Mouse (Mus musculus) left cerebral cortex, postnatal 4 days (tissue): Measurements from ENCODE around the gene Dcdc2a. TPM values are rescaled to one million over a fixed set of nuclear protein-coding genes. Genes with fewer than 3 reads are reported as not detected.

ENCODE experiments used
- DNase-seq: peaks from one replicate; pipeline ENCODE4 v3.0.0-alpha.2; 2022
- intact Hi-C: fragments of 180-260 bp; cut with DNase I; formaldehyde crosslinking; loops from one replicate; pipeline ENCODE4 v1.15.1; 2025
- total RNA-seq, 2 experiments: library from RNA; stranded (reverse); gene quantifications; 2 replicates each; pipeline ENCODE4 v1.2.3; 2021

Gene Dcdc2a
- total RNA-seq, 2 experiments from 2014 or later: 3.8 TPM

DNA sequence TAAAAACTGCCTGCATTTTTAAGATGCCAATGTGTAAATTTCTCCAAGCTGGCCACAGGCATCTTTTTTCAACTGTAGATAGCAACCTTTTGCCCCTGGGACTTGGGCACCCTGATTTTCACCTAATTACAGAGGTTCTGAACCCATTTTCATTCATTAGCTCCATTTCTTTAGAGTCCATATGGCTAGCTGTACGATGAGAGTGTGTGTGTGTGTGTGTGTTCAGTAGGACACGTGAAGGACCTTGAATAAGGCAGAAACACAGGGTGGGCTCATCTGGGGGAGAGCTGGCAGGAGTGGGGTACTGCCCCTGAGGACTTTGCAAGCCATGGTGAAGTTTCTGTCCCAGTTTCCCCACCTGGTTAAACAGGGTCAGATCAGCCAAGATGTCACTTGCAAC, 105.0 kb downstream of the Dcdc2a start:
- intact Hi-C loops: no loop called here
- no peak for DNase-seq

DNA sequence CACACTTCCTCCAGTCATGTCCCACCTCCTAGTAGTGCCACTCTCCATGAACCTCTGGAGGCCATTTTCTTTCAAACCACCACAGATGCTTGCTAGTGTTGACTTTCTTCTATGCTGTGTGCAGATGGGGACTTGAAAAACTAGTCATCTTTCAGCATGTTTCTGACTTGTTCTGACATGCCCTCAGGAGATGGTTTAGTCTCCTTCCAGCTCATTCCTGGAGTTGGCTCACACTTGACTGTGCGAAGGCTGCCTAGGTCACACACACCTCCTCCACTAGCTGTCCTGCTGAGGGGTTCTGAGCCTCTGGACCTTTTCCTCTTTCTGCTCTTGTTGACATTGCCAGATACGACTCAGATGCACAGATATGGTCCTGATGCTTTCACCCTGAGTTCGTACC, 106.8 kb downstream of the Dcdc2a start:
- no peak for DNase-seq
- intact Hi-C loops: no loop called here

DNA sequence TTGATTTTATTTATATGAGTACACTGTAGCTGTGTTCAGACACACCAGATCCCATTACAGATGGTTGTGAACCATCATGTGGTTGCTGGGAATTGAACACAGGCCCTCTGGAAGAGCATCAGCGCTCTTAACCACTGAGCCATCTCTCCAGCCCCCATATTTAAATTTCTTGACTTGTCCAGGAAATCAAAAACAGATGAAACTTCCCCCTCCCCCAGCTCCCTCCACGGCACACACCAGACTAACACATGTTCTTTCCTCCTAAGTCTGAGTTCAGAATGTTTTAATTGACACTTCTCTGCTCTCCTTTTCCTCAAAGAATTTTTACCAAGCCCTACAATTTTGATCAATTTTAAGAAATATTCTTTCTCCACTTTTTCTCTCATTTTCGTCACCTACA, 113.1 kb downstream of the Dcdc2a start:
- intact Hi-C loops: no loop called here
- DNase-seq: no peak

DNA sequence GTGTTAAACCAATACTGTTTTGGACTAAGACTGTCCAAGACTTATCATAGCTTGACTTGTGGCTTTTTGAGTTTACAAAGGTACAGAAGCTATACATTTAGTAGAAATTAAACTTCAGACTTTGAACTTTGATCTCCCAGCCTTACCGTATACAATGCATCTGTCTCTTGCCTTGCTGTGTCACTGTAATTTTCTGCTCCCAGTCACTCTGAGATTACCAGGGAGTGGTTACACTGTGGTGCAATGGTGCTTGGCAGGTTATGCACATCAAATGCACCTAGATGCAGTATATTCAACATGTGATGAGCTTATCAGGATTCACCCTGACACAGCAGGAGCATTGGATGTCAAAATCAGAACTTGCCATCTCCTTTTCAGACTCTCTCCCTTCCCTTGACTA, 122.0 kb downstream of the Dcdc2a start:
- intact Hi-C loops: no loop called here
- DNase-seq: no peak

DNA sequence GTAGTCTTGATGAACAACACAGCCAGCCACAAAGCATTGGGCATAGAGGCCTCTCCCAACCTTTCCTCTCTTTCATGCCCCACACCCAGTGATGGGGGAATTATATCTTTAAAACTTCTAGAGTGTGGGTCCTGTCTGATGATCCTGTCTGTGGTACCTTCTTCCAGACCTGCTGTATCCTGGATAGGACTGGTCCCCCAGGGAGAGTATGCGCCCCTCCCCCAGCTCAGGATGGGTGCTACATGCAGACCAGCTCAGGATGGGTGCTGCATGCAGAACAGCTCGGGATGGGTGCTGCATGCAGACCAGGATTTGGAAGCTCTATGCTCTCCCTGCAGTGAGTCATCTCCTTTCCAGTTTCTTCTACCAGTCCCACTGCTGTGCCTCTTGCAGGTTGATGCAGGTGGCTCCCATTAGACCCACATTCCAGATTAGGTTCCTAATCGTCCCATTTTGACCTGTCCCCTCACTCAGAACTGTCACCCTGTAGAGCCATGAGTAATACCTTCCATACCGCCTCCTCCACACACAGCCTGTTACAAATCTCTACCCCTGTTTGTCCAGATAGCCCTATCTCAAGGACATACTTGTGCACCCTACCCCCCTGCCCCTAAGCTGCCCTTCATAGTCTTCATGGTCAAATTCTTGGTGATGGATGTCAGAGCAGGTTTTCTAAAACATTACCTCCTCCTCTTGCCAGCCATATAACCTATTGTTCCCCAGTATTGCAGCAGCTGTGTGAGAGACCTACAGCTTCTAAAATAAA, 122.6 kb downstream of the Dcdc2a start:
- intact Hi-C loops: no loop called here
- DNase-seq: no peak

DNA sequence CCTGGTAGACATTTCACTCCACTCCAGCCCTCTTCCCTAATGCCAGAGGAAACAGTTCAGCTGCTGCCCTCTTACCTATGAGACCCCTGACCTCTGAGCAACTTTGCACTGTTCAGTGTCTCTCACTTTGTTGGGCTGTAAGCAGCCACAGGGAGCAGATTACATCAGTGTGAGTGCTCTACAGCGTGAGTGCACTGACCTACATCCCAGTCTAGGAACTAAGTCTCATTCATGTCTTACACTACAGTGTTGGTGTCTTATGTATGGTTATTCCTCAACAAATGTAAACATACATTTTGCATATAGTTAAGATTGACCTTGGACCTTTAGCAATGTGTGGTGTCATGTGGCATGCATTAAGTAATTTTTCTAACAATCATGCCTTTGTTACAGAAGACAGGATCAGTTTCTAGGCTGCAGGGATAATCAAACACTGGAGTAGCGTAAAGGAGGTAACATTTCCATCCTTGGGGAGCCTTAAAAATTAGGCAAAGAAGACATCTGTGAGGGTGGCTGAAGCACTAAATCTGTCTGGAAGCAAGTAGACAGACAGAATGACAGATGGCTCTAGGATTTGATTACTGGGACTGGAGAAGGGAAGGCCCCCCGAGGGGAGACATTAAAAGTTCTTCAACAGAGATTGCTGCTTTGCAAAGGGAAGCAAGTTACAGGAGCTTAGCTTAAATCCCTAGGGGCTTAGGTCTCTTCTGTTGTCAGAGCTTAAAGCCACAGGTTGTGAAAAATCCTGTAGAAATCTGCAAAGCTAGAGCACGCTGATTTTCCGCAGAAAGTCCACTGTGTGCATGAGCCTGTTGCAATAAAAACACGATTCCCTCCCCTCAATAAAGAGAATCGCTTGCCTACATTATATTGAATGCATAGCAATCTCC, 130.9 kb downstream of the Dcdc2a start:
- intact Hi-C loops: loop anchor here (10.0 kb wide), 1 partner anchor 748 kb away; no protein-coding TSS in a partner anchor
- no peak for DNase-seq

DNA sequence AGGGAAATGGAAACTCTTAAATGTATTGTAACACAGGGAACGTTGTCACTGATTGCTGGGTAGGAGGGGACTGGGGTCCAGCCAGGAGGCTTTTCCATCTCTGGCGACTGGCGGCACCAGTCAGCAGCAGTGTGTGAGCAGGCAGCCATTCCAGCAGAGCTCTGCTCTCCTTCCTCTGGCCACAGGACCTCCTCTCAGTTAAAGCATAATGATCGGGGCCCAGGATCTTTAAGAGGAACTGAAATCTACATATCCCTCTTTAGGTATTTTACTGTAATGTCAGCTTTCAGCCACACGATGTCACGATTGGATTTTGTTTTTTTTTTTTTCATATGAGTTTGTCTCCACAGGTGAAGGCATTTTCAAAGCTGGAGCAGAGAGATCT, 131.5 kb downstream of the Dcdc2a start:
- peak; percentile 5 for DNase-seq
- intact Hi-C loops: loop anchor here (10.0 kb wide), 1 partner anchor 747 kb away; no protein-coding TSS in a partner anchor

DNA sequence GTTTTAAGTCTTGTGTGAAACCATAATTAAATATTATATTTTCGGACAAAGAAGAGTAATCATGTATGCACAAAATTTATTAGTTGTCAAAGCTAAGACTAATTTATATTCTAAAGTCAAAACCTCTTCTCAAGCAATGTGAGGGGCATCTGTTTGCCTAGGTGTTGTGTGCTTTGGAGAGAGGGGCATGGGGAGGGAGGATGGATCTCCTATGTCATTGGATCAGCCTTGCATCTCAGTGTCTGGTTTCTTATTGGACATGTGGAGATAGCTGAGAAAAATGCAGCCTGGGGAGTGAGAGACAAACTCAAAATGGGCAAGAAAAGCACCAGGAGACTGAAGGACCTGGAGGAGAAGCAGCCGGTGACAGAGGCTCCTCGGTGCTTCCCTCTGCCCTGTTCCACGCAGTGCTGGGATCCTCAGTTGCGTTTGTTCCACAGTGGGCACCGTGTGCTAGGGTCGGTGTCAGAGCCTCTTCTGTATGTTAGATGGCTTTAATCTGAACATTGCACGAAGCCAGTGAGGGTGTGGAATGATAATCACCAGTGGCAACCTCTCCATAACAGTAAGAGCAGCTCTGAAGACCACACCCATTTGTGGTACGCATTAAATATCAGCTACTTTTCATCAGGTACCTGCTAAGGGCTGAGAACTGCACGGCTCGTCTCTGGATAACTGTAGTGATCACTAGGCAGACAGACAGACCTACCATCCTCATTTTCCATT, 133.8 kb downstream of the Dcdc2a start:
- DNase-seq: no peak
- intact Hi-C loops: loop anchor here (10.0 kb wide), 1 partner anchor 745 kb away; no protein-coding TSS in a partner anchor

DNA sequence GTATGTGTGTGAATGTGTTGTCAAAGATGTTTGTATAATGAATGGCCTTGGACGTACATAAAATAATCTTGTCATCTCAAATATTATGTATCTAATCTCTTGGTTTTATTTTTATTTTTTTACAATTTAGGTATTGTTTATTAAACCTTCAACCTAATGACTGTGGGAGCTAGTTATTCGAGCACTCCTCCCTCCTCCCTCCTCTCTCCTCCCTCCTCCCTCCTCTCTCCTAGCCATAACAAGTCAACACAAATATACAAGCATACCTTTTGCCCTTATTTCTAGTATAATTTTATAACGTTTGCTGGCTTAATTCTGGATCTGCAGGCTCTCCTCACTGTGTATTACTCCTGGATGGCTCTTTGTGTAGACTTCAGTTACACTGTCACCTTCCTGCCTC, 134.4 kb downstream of the Dcdc2a start:
- intact Hi-C loops: no loop called here
- no peak for DNase-seq

DNA sequence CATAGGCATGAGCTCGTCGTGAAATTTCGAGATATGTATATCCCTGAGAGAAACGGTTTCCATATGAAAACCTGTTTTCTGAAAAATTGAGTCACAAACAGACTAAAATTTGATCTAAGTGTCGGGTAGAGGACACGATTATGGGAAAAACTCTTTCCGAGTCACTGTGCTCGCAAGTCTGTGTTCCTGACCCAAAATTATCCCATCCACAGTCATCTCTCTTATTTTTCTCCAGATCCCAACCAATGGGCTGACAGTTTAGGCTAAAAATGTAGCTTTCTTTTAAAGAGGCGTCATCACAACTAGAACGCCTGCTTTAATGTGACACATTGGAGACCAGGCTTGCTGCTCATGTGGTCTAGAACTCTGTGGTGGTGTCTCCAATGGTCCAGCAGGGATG, 139.9 kb downstream of the Dcdc2a start:
- intact Hi-C loops: no loop called here
- no peak for DNase-seq

DNA sequence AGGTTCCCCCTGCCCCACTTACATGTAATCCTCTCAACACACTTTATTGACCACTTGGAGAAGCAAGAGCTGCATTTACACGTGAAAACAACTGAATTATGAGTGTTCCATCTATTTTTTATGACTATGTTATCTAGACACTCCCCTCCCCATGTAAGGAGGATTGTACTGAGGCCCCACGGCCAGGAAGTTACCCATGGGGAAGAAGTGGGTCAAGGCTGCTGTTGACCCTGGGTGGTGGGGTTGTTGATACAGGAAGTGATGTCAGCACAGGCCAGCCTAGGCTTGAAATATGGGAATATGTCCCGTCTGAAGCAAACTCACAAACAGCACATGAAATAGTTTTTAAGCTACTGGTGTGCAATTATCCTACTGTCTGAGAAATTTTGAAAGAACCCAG, 144.1 kb downstream of the Dcdc2a start:
- intact Hi-C loops: no loop called here
- no peak for DNase-seq

DNA sequence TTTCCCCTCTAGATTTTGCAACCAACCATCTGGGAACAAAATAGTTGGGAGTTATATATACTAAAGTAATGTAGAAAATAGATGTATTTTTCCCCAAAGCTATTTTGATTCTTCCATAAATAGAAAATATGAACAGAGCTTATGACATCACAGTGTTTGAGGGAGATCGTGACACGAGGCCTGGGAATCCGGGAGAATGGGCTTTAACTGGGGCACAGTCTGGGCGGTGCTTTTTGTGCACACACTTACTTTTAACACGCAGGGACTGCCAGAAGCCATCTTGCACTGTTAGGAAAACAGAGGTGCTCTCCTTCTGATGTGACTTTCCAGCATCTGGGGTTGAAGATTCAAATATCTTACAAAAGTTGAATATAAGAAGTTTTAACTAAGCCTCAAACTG, 151.1 kb downstream of the Dcdc2a start:
- no peak for DNase-seq
- intact Hi-C loops: no loop called here

DNA sequence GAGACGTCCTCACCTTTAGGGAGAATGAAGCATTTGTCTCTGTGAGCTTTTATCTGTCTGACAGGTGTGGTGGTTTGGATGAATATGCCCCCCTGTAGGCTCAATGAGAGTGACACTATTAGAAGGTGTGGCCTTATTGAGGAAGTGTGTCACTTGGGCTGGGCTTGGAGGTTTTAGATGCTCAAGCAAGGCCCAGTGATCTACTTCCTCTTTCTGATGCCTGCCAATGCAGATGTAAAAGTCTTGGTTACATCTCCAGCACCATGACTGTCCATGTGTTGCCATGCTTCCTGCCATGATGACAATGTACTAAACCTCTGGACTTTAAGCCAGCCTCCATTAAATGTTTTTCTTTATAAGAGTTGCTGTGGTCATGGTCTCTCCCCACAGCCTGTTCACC, 162.6 kb downstream of the Dcdc2a start:
- DNase-seq: no peak
- intact Hi-C loops: no loop called here

DNA sequence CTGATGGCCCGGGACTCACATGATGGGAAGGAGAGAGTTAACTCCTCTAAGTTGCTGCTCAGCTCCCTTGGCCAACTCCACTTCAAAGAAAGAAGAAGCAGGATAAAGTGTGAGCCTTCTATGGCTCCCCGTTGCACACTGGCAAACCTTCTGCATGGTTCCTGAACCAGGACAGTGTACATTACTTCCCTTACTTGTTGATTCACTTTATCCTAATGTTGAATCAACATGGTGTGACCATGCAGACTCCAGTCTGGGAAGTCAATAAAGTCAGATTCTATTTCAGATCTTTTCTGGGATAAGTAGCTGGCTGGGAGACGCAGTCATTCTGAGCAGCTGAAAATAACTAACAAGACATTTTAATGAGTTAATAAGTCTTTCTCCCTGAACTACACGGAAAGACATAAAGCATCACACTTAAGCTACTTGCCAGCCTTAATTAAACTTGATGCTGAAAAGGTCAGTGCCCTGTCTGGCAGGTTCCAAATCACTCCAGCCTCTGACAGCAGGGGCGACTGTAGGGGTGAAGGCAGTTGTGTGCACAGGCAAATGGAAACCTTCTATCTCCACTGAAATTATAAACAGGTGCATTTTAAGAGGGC, 164.5 kb downstream of the Dcdc2a start:
- DNase-seq: no peak

DNA sequence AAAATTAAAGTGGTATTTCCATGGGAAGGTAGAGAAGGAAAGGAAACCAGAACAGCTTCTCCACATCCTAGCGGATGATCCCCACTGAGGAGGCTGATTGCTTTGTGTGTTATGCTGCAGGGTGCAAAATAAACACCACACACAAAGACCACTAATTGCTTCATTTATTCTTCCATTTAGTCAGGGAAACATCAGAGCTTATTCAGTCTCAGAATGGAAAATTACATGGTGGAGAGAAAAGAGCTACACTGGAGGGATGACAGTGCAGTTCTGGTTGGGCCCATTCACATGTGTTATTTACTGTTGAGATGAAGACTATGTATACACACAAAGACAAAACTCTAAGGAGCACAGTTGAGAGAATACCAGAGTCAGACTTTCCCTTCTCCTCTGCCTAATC, 196.1 kb downstream of the Dcdc2a start:
- no peak for DNase-seq
- intact Hi-C loops: no loop called here

More for the DNA sequence above, 164.5 kb downstream of the Dcdc2a start:
- intact Hi-C loops: no loop called here

DNA sequence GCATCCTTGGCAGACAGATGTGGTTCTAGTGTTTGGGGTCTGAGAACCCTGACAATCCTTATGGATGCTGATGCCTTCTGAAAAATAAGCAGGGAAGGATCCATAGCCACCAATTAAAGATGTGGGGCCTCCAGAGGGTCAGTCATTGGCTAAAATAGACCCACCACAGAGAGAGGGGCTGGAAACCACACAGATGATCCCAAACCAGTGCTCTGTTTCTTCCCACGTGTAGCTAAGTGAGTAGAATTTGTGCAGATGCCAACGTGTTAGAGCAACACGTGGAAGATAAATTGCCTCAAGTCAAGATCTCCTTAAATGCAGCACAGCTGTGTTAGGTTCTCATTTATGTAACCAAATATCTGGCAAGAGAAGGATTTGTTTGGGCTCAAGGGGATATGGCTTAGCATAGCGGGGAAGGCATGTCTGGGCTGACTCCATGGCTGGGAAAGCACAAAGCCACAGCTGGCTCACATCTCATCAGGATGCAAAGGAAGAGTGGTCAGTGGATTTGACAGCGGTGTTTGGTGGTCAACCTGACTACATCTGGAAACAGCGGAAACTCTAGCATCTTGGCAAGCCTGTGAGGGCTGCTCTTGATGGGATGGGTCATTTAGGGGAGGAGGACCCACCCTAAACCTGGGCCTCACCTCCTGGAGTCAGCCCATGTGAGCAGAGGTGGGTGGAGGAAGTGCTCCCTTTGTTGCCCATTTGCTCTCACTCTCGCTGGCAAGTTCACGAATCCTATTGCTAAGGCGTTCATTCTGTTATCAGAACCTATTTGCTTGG, 198.9 kb downstream of the Dcdc2a start:
- intact Hi-C loops: no loop called here
- DNase-seq: no peak

DNA sequence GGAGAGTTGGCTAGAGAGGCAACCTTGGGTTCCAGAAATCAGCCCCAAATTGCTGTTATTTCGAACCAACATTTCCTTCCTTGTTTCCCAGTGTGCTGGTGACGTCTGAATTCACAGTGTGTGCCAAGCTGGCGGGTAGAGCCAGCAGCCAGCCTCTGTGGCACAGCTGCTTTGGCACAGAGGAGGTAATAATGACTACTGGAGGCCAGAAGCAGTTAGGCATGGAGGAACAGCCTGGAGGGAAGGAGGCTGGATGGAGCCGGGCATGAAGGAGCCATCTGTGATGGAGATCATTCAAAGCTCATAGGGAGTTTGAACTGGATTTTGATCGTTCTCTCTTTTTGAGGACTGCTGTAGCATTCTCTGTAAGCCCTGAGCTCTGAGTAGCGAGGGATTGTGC, 201.8 kb downstream of the Dcdc2a start:
- intact Hi-C loops: no loop called here

More for the DNA sequence above, 201.8 kb downstream of the Dcdc2a start:
- peak; percentile 30 for DNase-seq
